Mouse (Mus musculus) lung, postnatal 36 days (tissue): ENCODE data around the gene Adamts8.

Experiments
- DNase-seq: peaks from one replicate; pipeline ENCODE4 v3.0.0; 2022; ENCODE audit warnings: mixed read lengths

Gene Adamts8

GRCm38 (mm10) chr9:30985782-30986181, 43.4 kb downstream of the Adamts8 start:
- DNase-seq: no peak

GRCm38 (mm10) chr9:30993106-30993505, 50.7 kb downstream of the Adamts8 start:
- DNase-seq: no peak

- peak; percentile 14 for DNase-seq
Observed at GRCm38 (mm10) chr9:30996590-30997562, 54.5 kb downstream of the Adamts8 start.

GRCm38 (mm10) chr9:31000641-31001040, 58.3 kb downstream of the Adamts8 start:
- DNase-seq: no peak

GRCm38 (mm10) chr9:31002528-31002927, 60.2 kb downstream of the Adamts8 start:
- DNase-seq: no peak

- DNase-seq: peak; percentile 10
Observed at GRCm38 (mm10) chr9:31009334-31009733, 67.0 kb downstream of the Adamts8 start.

GRCm38 (mm10) chr9:31010040-31010439, 67.7 kb downstream of the Adamts8 start:
- DNase-seq: no peak

GRCm38 (mm10) chr9:31010749-31011148, 68.4 kb downstream of the Adamts8 start:
- DNase-seq: no peak

GRCm38 (mm10) chr9:31011533-31011932, 69.2 kb downstream of the Adamts8 start:
- DNase-seq: no peak

- no peak for DNase-seq
Observed at GRCm38 (mm10) chr9:31012674-31013073, 70.3 kb downstream of the Adamts8 start.

- DNase-seq: no peak
Observed at GRCm38 (mm10) chr9:31013415-31013814, 71.1 kb downstream of the Adamts8 start.
